Mouse (Mus musculus) kidney, postnatal 4 days (tissue): Measurements from ENCODE around the gene Slc17a1.

ENCODE experiments used
- DNase-seq, 2 experiments: peaks; one replicate each; pipeline ENCODE4 v3.0.0; 2021; ENCODE audit warnings: mixed read lengths in 2 of 2

Slc17a1 gene

DNA sequence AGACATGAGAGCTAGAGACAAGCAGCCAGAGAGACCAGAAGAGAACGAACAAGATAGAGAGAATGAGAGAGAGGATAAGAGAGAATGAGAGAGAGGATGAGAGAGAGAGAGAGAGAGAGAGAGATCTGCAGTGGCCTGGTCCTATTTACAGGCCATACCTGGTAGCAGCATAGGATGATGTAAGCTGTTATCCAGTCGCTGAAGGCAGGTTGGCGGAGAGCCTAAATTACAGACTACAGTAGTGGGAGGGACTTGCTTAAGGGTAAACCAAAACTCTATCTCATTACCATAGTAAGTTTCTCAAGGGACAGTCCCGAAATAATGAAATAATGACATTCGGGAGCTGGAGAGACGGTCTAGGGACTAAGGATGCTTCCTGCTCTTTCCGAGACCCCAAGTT, at the start of gene Slc17a1:
TSS of gene Slc17a1 (plus strand) at position 346 of the 400 bp plus-strand sequence.
- no peak for DNase-seq

GRCm38 (mm10) chr13:23820179-23820940, 47.2 kb upstream of the Slc17a1 start:
- DNase-seq = no peak

DNA sequence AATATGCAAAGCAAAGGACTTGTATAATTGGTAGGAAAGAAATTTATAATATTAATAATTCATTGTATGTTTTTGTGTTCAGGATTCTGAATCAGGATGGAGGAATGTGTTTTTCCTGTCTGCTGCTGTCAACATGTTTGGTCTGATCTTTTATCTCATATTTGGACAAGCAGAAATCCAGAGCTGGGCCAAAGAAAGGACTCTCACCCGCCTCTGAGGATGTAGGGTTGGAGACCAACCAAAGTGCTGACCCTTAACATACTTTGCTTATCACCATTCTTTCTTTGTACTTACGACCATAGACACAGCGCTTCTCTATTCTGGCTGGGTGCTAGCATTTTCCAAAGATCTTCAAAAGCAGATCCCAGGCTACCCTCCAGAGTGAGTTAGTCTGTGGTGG, 45.3 kb upstream of the Slc17a1 start:
- no peak for DNase-seq

DNA sequence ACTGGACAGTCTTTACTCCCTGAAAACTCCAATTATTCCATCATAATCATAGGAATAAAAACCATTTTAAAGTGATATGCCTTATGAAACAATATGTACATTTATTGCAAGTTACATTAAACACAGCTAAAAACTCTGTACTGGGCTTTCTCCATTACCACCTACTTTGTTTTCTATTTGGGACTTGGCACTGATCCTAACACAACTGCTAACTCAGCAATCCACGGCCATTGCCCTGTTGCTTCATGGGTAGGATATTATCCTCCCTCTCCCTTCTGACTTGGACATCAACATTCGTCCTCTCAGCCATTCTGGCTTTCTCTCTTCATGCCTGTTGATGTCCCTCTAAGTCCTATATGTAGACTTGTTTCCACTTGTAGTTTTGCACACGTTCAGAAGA, 40.9 kb upstream of the Slc17a1 start:
- no peak for DNase-seq

- DNase-seq = peak; percentile 36 to 67
Observed at GRCm38 (mm10) chr13:23833053-23833452, 34.5 kb upstream of the Slc17a1 start.

DNA sequence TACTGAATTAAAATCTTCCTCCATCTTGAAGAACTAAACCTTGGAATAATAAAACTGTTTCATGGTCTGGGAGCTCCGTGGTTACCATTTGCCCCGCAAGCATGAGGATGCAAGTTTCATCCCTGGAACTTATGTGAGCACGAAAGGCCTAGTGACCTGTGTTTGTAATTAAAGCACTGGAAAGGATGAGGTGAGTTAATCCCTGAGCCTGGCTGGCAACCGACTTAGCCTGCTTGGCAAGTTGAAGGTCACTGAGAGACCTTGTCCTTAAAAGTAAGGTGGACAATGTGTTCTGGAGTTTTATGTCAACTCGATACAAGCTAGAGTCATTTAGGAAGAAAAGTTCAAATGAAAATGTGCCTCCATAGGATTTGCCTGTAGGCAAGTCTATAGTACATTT, 32.7 kb upstream of the Slc17a1 start:
- DNase-seq = no peak

DNA sequence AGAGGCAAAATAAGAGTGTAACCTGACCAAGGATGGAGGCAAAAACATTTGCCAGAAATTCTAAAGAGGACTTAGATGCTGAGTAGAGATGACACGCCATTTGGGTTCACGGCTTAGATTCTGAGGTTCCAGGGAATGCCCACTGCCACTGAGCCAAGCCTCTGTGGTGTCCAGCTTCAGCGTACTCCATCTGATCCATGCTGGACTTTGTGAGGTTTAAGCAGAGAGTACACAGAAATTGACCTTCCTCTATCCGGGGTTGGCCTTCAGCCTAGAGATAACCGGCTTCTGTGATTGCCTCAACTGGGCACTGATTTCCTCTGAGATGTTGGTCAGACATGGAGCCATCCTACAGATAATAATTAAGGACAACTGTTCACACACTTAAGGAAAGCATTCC, 30.9 kb upstream of the Slc17a1 start:
- DNase-seq = no peak

GRCm38 (mm10) chr13:23839308-23839707, 28.2 kb upstream of the Slc17a1 start, which contains the start of gene Slc17a3:
Gene Slc17a3 (plus strand): TSS chr13:23839434.
- DNase-seq = peak; percentile 10 to 30

GRCm38 (mm10) chr13:23845851-23846250, 21.7 kb upstream of the Slc17a1 start:
- no peak for DNase-seq

DNA sequence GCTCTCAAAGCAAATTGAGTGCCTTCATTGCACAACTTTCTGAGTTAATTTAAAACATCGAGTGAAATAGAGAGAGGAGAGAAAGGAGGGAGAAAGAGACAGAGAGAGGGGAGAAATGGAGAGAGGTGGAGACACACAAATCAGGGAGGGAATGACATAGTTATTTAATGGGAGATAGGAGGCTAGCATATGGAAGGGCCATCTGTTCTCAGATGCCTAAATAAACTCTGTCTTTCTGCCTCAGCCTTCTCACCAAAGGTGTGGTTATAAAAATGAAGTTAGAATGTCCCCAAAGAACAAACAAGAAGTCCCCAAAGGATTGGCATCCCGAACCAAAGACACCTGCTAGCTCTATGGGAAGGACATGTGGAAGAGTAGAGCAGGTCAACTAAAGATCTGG, 18.3 kb upstream of the Slc17a1 start:
- DNase-seq = no peak

DNA sequence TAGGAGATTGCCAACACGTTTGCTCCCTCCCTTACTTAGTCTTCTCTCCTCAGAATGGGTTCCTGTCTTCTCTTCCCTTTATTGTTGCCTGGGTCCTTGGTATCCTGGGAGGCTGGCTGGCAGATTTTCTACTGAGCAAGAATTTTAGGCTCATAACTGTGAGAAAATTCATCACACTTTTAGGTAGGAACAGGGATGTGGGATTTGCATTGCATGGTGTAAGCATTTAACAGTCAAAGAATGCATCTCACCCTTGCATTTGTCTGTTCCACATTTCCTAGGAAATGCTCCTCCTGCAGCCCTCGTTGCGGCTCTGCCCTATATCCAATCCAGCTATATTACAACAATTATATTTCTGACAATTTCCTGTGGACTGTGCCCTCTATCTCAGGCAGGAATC, 11.1 kb upstream of the Slc17a1 start:
- no peak for DNase-seq

GRCm38 (mm10) chr13:23861815-23862214, 5.7 kb upstream of the Slc17a1 start:
- no peak for DNase-seq

DNA sequence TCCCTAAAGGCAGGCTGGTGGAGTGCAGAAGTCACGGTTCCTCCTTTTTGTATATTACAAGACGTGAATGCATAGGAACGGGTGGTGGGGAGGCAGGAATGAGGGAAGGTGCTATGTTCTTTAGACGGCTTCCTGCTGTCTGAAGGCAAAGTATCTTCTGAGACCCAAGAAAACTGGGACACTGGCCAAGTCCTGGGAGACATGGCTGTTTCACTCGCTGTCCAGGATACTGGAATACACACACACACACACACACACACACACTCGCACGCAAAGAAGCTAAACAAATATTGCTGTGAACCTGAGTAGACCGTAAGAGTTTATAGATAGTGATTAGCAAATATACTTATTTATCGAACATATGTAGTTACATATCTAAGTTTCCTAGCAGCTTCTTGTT, 2.8 kb upstream of the Slc17a1 start:
- DNase-seq = peak; percentile 18 to 40

GRCm38 (mm10) chr13:23866086-23866710, 1.4 kb upstream of the Slc17a1 start:
- peak; percentile 21 to 47 for DNase-seq

GRCm38 (mm10) chr13:23867000-23867399, 550 bp upstream of the Slc17a1 start:
- DNase-seq = no peak

GRCm38 (mm10) chr13:23868790-23869533, 1.4 kb downstream of the Slc17a1 start:
- DNase-seq = no peak

- DNase-seq = no peak
Observed at GRCm38 (mm10) chr13:23869996-23870395, 2.4 kb downstream of the Slc17a1 start.

GRCm38 (mm10) chr13:23873141-23873540, 5.6 kb downstream of the Slc17a1 start:
- DNase-seq = no peak

- no peak for DNase-seq
Observed at GRCm38 (mm10) chr13:23879106-23879505, 11.6 kb downstream of the Slc17a1 start.

- DNase-seq = no peak
Observed at GRCm38 (mm10) chr13:23879636-23880035, 12.1 kb downstream of the Slc17a1 start.

DNA sequence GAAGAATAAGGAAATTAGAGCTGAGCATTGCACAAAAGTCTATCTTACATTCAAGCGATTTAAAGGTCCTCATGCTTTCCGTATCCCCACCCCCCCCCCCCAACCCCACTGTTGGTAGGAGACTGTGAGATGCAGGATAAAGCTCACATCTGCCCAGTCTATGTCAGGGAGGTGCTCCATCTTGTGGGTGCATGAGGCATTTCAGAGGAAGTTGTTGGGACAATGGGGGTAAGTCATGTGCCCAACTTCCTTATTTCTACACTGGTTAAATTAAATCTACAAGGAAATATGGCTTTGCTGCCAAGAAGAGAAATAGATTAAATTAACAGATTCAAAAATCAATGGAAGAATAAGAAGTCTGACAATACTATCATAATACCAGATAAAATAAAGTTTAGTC, 18.0 kb downstream of the Slc17a1 start:
- peak; percentile 25 to 40 for DNase-seq

DNA sequence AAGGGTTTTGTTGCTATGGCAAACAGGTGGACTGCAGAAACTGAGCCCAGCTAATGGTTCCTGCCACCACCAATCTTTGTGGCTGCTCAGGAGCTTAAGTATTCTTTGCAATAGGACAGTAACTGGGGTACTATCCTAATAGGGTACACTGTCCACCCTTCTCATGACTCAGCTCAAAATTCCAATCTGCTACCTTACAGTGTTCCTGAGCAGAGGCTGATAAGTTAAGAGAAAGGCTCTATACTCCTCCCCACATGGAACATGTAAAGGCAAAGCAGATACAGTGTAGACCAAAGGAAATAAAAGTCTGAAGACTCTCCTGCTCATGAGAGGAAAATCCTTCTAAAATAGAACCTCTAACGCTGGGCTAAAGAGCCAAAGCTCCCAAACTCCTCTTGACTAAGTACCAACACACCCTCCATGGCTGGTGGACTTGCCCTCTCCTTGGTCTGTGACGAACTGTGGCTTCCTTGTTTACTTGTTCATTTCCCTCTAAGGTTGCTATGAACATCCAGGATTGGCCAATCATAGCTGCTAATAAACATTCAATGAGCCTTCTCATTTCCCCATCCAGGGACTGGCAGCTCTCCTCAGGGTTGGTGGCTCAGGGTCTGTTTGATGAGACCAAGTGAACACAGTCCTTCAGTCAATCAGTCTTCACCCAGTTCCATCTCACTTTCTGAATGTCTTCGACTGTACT, 19.6 kb downstream of the Slc17a1 start:
- DNase-seq = no peak

DNA sequence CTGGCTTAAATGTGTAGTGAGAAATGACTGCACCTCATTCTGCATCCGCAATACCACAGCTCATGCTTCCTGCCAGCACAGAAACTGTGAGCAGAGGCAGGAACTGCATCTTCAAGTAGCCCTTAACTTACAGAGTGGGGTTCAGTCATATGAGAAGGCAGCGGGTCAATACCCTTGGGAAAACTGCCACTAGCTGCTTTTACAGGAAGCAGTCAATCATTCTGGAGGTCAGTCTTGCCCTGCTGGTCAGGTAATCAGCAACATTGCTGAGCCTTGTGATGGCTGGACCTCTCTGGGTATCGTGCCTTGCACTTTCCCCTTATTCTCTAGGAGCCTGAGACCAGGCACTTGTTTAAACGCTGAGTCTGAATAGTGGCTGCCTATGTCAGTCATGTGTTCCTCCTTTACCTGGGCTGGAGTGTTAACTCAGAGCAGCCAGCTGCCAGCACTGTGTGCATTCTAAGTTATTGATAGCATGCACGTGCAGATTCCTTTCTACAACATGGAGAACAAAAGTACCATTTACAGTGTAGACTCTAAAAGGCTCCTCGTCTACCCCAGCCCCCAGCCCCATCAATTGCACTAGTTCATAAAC, 21.6 kb downstream of the Slc17a1 start:
- peak; percentile 13 to 31 for DNase-seq
